Mouse (Mus musculus) sigmoid colon, adult 10 weeks (tissue): Measurements from ENCODE around the gene Pcsk7. TPM values are rescaled to one million over a fixed set of nuclear protein-coding genes. Genes with fewer than 3 reads are reported as not detected.

Experiments
- polyA plus RNA-seq: library from polyadenylated mRNA; stranded (reverse); fragments of 350-450 nt; fragmentation: Illumina TruSeq; extraction: RNeasy Lipid Tissue Mini Kit (QIAGEN cat#74804); gene quantifications from one replicate; pipeline ENCODE4 v1.2.3, GENCODE M21; 2014; ENCODE audit warnings: low read depth, low replicate concordance

The Pcsk7 gene
- 17.5 TPM for polyA plus RNA-seq

GRCm38 (mm10) chr9:45906355-45907077, at the start of gene Pcsk7, which contains the start of gene Rnf214:
Gene Pcsk7 (plus strand): TSS chr9:45906497.
Gene Rnf214 (minus strand): TSS chr9:45906911.

GRCm38 (mm10) chr9:45935628-45936210, 29.4 kb downstream of the Pcsk7 start, which contains the start of gene Tagln:
Gene Tagln (minus strand): TSS chr9:45936058.

GRCm38 (mm10) chr9:45955107-45955963, 49.0 kb downstream of the Pcsk7 start, which contains the start of gene Sidt2:
Gene Sidt2 (minus strand): TSS chr9:45955258.

Other genes starting within 250 kb of the Pcsk7 start
- gene Cep164, start 77.8 kb upstream of the Pcsk7 start, polyA plus RNA-seq, result 2.4 TPM
- 13.6 TPM for gene Bace1, start 67.9 kb upstream of the Pcsk7 start, polyA plus RNA-seq
- 61.1 TPM for gene Rnf214, start 414 bp downstream of the Pcsk7 start, polyA plus RNA-seq
- 293 TPM for gene Tagln, start 29.6 kb downstream of the Pcsk7 start, polyA plus RNA-seq
- gene Sidt2, start 48.8 kb downstream of the Pcsk7 start, polyA plus RNA-seq, result 9.8 TPM
- 61.6 TPM for gene Pafah1b2, start 106.2 kb downstream of the Pcsk7 start, polyA plus RNA-seq
- 7.3 TPM for gene Sik3, start 106.3 kb downstream of the Pcsk7 start, polyA plus RNA-seq